Mouse (Mus musculus): ENCODE data around the gene Vmn2r35.
"Not testable (repeated sequence)": the region's sequence is repeated elsewhere in the genome, so short reads cannot be mapped to it uniquely, and the experiment has no call there.

Vmn2r35 gene

DNA sequence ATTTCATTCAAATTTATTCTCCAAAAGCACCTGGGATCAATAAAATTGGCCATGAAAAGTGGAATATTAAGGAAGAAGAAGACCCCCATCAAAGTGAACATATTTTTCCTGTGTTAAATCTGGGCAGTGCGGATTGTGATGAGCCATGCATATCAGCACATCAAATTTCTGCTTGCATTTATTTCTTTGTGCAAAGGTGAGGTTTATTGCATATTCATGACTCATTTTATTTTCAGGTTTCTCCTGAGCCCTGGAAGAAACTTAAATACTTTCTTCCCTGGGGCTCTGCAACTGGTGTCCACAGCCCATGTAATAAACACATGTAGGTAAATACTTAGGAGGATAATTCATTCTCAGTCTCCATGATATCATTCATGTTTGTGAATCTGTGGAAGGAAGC lies at the start of gene Vmn2r35:
Gene Vmn2r35 (minus strand): TSS at position 101 of the 400 bp plus-strand sequence.
- not testable (repeated sequence) for DNase-seq (ENCODE audit: low spot score)

DNA sequence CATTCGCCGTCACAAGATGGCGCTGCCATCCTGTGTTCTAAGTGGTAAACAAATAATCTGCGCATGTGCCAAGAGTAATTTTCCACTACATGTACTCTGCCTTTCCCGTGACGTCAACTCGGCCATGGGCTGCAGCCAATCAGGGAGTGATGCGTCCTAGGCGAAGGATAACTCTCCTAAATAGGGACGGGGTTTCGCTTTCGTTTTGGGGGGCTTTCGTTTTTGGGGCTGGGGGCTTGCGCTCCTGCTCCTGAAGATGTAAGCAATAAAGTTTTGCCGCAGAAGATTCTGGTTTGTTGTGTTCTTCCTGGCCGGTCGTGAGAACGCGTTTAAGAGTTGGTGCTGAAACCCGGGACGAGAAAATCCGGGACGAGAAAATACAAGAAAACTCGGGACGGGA lies 25.5 kb downstream of the Vmn2r35 start:
- DNase-seq (ENCODE audit: low spot score) = not testable (repeated sequence)
